Mouse (Mus musculus) mesoderm, embryonic 11.5 days (tissue): ENCODE measurements around the gene Plod3.
"Not testable (repeated sequence)": the region's sequence is repeated elsewhere in the genome, so short reads cannot be mapped to it uniquely, and the experiment has no call there.

Experiments
- DNase-seq: peaks from one replicate; pipeline ENCODE4 v3.0.0-alpha.2; 2012; ENCODE audit warnings: low read depth, low spot score

Plod3 gene

GRCm38 (mm10) chr5:136986695-136987137, at the start of gene Plod3:
TSS of gene Plod3 (plus strand) at chr5:136987019.
- DNase-seq = peak; percentile 100

DNA sequence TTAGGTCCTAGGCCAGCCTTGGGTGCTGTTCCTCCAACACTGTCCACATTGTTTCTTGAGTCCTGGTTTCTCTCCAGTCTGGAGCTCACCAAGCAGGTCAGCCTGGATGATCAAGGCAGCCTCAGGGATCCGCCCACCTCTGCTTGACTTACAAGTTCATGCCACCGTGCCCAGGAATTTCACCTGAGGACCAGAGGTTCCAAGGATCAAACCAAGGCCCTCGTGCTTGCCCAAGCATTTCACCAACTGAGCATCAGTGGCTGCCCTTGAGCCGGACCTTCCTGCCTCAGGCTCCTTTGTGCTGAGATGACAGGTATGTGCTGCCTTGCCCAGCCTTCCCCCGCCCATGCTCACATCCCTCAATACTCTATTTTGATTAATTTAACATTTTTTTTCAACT, 49.2 kb upstream of the Plod3 start:
- DNase-seq = no peak

DNA sequence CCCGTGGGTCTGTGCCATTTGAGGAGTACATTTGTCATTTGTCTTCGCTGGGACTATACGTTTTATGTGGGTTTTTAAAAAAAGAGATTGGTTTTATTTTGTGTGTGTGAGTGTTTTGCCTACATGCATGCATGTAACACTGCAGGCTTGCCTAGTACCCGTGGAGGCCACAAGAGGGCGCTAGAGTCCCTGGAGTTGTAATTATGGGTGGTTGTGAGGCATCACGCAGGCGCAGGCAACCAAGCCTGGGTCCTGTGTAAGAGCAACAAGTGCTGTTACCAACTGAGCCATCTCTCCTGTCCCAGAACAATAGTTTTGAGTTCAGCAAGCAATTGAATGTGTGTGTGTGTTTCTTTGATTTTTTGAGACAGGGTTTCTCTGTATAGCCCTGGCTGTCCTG, 47.5 kb upstream of the Plod3 start:
- no peak for DNase-seq

- not testable (repeated sequence) for DNase-seq
Observed at GRCm38 (mm10) chr5:136940029-136940428, 46.8 kb upstream of the Plod3 start.

- no peak for DNase-seq
Observed at GRCm38 (mm10) chr5:136940845-136941560, 45.8 kb upstream of the Plod3 start.

DNA sequence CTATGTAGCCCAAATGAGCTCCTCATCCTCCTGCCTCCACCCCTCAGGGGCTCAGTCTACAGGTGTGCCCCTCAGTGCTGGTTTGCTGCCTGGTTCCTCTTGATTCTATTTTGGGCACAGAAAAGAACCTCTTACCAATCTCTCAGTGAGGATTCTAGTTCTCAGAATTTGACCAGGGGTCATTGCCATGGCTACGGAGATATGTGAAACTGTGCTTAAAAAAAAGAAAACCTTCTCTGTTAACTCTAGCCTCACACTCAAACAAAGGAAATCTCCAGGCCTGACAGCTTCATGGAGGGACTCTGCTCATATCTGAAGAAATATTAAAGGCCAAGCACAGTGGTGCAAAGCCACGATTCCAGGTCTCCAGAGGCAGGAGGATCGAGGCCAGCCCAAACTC, 44.0 kb upstream of the Plod3 start:
- DNase-seq = no peak

DNA sequence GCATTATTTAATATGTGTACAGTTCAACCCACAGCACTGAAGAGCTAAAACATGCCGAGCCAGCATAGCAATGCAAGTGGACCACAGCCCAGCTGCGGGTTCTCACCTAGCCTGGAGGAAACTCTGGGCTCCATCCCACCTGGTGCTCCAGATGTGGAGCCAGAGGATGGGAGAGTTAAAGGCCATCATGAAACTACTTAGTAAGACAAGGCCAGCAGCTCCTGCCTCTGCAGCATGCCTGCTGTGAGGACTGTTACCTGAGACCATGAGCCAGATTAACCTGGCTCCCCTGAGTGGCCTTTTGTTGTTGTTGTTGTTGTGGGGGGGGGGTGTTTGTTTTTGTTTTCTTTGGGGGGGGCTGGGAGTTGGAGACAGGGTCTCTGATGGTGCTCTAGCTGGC, 43.4 kb upstream of the Plod3 start:
- DNase-seq = no peak

- DNase-seq = no peak
Observed at GRCm38 (mm10) chr5:136945084-136945483, 41.7 kb upstream of the Plod3 start.

GRCm38 (mm10) chr5:136947874-136948273, 38.9 kb upstream of the Plod3 start:
- DNase-seq = no peak

DNA sequence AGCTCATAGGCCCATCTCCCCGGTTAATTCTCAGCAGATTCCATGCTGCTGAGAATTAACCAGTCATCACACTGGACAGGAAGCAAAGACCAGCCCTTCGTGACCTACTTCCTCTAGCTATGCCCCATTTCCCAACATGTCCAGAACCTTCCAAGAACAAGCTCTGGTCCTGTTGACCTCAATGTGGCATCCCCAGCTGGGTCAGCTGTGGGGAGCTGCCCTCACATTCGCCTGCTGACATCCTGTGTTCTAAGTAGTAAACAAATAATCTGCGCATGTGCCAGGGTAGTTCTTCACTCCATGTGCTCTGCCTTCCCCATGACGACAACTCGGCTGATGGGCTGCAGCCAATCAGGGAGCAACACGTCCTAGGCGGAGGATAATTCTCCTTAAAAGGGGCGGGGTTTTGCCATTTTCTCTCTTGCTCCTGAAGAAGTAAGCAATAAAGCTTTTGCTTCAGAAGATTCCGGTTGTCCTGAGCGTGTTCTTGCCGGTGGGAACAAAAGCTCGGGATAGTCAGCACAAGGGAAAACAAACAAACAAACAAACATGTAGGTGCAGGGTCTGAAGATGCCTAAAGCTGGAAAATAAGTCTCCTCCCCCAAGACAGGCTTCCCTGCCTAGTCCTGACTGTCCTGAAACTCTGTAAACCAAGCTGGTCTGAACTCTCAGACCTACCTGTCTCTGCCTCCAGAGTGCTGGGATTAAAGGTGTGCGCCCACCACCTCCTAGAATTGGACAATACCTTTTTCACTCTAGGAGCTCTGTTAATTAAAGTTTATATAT, 37.1 kb upstream of the Plod3 start:
- not testable (repeated sequence) for DNase-seq

- DNase-seq = no peak
Observed at GRCm38 (mm10) chr5:136950521-136950920, 36.3 kb upstream of the Plod3 start.

DNA sequence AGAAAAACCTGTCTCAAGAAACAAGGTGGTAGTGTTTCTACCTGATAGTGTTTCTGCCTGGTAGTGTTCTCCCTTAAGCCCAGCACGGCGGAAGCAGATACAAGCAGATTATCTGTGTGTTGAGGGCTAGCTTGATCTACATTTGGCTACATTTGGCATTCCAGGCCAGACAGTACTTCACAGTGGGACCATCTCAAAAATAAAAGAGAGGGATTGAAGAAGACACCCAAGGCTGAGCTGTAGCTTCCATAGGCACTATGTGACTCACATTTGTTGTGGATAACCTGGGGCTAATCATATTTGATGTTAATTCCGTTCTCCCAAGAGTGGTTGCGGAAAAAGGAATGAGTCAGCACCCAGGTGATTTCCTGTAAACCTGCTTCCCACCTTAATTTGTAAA, 34.7 kb upstream of the Plod3 start:
- no peak for DNase-seq

- DNase-seq = peak; percentile 98
Observed at GRCm38 (mm10) chr5:136953015-136953414, 33.8 kb upstream of the Plod3 start, which contains the start of gene Fis1. TSS of gene Fis1 (plus strand) at chr5:136953275.

- DNase-seq = no peak
Observed at GRCm38 (mm10) chr5:136953440-136953951, 33.3 kb upstream of the Plod3 start.

GRCm38 (mm10) chr5:136955622-136956021, 31.2 kb upstream of the Plod3 start:
- DNase-seq = no peak

GRCm38 (mm10) chr5:136957250-136957649, 29.6 kb upstream of the Plod3 start:
- no peak for DNase-seq

- no peak for DNase-seq
Observed at GRCm38 (mm10) chr5:136958991-136959605, 27.7 kb upstream of the Plod3 start.

DNA sequence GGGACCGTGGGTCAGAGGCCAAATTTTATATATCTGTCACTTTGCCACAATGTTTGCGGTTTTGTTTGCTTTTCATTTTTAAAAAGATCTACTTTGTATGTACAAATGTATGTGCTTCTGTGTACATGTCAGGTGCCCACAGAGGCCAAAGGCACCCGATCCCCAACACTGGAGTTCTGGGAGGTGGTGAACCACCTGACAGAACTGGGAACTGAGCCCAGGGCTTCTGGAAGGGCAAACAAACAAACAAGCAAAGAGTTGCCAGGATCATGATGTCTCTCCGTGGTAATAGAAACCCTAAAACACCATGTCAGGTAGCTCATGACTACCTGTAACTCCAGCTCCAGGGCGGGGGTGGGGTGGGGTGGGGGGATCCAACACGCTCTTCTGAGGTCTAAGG, 26.8 kb upstream of the Plod3 start:
- no peak for DNase-seq

- peak; percentile 23 for DNase-seq
Observed at GRCm38 (mm10) chr5:136961334-136961982, 25.4 kb upstream of the Plod3 start.

DNA sequence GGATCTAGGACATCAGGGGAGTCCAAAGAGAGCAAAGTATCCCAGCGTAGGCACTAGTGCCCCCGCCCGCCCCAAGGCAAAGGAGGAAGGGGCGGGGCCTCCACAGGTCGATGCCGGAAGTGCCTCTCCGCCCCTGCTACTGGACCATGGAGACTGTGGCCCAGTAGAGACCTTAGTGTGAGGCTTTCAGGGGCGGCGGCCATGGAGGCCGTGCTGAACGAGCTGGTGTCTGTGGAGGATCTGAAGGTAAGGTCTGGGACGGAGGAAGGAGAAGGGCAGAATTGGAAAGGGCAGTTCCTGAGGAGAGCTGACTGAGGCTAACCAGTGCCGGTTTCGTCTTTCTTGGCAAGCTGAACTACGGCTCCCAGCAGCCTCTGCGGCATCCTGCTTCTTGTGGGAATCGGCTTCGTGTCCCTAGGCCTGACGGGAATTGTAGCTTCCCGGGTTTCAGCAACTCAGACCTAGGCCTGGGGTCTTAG, 24.8 kb upstream of the Plod3 start:
- DNase-seq = peak; percentile 82

GRCm38 (mm10) chr5:136962501-136962900, 24.3 kb upstream of the Plod3 start:
- DNase-seq = peak; percentile 88
